Mouse (Mus musculus) ES-E14 (cell line): Measurements from ENCODE around the gene Crk.

Experiments used
- CHD2 ChIP-seq: IDR thresholded peaks from 2 replicates; pipeline ENCODE4 v1.6.1; 2014; ENCODE audit warnings: mild to moderate bottlenecking, low read depth, low read length, inconsistent platforms
- HCFC1 ChIP-seq: IDR thresholded peaks from 2 replicates; pipeline ENCODE4 v1.6.1; 2012; ENCODE audit warnings: low read length, inconsistent platforms, borderline replicate concordance; ENCODE audit not compliant: insufficient read depth
- ZNF384 ChIP-seq: IDR thresholded peaks from 2 replicates; pipeline ENCODE4 v1.6.1; 2012; ENCODE audit warnings: low read depth, low read length, inconsistent platforms

DNA sequence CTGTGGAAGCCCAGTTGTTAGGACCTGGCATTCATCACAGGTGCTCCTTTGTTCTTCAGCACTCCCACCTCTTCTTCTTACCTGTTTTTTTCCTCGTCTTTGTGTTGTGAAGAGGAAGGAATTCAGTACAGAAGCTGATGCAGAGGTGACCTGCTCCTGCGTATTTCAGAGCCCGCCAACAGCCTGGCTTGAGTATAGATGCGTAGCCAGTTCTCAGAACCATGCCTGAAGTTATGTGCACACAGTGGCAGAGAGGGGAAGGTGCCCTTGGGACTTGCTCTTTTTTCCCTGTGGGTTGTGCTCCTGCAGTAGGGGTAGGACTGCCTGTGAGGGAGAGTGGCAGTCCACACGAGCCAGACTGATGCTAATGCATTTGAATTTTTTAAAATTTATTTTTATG is 14.5 kb downstream of the Crk start:
- TF ChIP-seq ZNF384 (no peak), HCFC1 (no peak), CHD2 (no peak)
